Mouse (Mus musculus) liver, adult 2 months (tissue): Measurements from ENCODE around the gene Polr1e. TPM values are rescaled to one million over a fixed set of nuclear protein-coding genes. Genes with fewer than 3 reads are reported as not detected.
A peak's percentile ranks its signal among the peaks of the same experiment; 100 is the strongest.
"Not testable (repeated sequence)": the region's sequence is repeated elsewhere in the genome, so short reads cannot be mapped to it uniquely, and the experiment has no call there.

Source experiments
- DNase-seq: peaks from one replicate; pipeline ENCODE4 v3.0.0-alpha.2; 2011; ENCODE audit warnings: low read depth, low spot score; ENCODE audit errors: extremely low read depth
- H3K27ac ChIP-seq: fragments of 200-500 bp; replicated peaks from 2 replicates; pipeline ENCODE4 v1.5.1; 2012; ENCODE audit warnings: low read depth, mild to moderate bottlenecking, control low read depth, inconsistent platforms, low read length; ENCODE audit not compliant: insufficient read depth
- H3K27me3 ChIP-seq: fragments of 200-500 bp; 2 replicates; pipeline ENCODE4 v1.6.1; 2012; ENCODE audit warnings: mild to moderate bottlenecking, moderate library complexity, low read length, inconsistent platforms; ENCODE audit not compliant: control insufficient read depth, insufficient read depth
- H3K36me3 ChIP-seq: fragments of 200-500 bp; 2 replicates; pipeline ENCODE4 v1.6.1; 2012; ENCODE audit warnings: low read length, inconsistent platforms; ENCODE audit not compliant: control insufficient read depth, insufficient read depth
- H3K4me1 ChIP-seq: fragments of 200-500 bp; 2 replicates; pipeline ENCODE4 v1.6.1; 2011; ENCODE audit warnings: low read length; ENCODE audit not compliant: control insufficient read depth, insufficient read depth
- H3K4me3 ChIP-seq: fragments of 200-500 bp; 2 replicates; pipeline ENCODE4 v1.5.1; 2011; ENCODE audit warnings: low read depth, mild to moderate bottlenecking, control low read depth, low read length, moderate library complexity; ENCODE audit not compliant: insufficient read depth
- H3K79me2 ChIP-seq: fragments of 200-500 bp; 2 replicates; pipeline ENCODE4 v1.6.1; 2012; ENCODE audit warnings: inconsistent platforms, mild to moderate bottlenecking, low read length, moderate library complexity; ENCODE audit not compliant: control insufficient read depth, insufficient read depth
- H3K9ac ChIP-seq: fragments of 200-500 bp; 2 replicates; pipeline ENCODE4 v1.6.1; 2012; ENCODE audit warnings: low read depth, mild to moderate bottlenecking, control low read depth, inconsistent platforms, low read length
- CTCF ChIP-seq: fragments of 200-500 bp; IDR thresholded peaks from 2 replicates; pipeline ENCODE4 v1.5.1; 2011; ENCODE audit warnings: low read depth, low read length, control low read depth
- POLR2A ChIP-seq: fragments of 200-500 bp; IDR thresholded peaks from 2 replicates; pipeline ENCODE4 v1.6.1; 2011; ENCODE audit warnings: low read length, control low read depth; ENCODE audit not compliant: insufficient read depth; ENCODE audit errors: extremely low read depth
- WGBS: fragments of 180-500 bp; shearing (Covaris S2); methylation state at CpG from one replicate; pipeline ENCODE4 v1.1.7; 2018; 5-methylcytosine and 5-hydroxymethylcytosine counted together
- polyA plus RNA-seq: library from polyadenylated mRNA; depleted of rRNA; stranded (reverse); fragments of >200 nt; gene quantifications from 2 replicates; pipeline ENCODE4 v1.2.3, GENCODE M21; 2012
- total RNA-seq: library from RNA; depleted of rRNA; stranded (reverse); fragments of >200 nt; gene quantifications from 2 replicates; pipeline ENCODE4 v1.2.3, GENCODE M21; 2014

The Polr1e gene
- total and polyA plus RNA-seq, 2 experiments, result 2.6 to 3.5 TPM

GRCm38 (mm10) chr4:44981974-44982287 is 36.5 kb upstream of the Polr1e start:
- Histone ChIP-seq H3K27ac (peak overlapping the region; percentile 100), H3K79me2 (peaks cover 9% of the 10 kb centered on the region; the same call in 1 of the 2 replicates), H3K27me3 (no peaks in the 10 kb centered on the region), H3K4me1 (peaks cover 32% of the 10 kb centered on the region), H3K36me3 (peaks cover 23% of the 10 kb centered on the region), H3K9ac (peak overlapping the region; percentile 93), H3K4me3 (peak overlapping the region; percentile 74)
- DNase-seq, result peak; percentile 92
- TF ChIP-seq POLR2A (0 out of 2 replicates have a peak, but pooled peaks have one; percentile 17), CTCF (no peak)
- WGBS, result 9% methylated on average over 5 of the region's 5 CpGs

DNA sequence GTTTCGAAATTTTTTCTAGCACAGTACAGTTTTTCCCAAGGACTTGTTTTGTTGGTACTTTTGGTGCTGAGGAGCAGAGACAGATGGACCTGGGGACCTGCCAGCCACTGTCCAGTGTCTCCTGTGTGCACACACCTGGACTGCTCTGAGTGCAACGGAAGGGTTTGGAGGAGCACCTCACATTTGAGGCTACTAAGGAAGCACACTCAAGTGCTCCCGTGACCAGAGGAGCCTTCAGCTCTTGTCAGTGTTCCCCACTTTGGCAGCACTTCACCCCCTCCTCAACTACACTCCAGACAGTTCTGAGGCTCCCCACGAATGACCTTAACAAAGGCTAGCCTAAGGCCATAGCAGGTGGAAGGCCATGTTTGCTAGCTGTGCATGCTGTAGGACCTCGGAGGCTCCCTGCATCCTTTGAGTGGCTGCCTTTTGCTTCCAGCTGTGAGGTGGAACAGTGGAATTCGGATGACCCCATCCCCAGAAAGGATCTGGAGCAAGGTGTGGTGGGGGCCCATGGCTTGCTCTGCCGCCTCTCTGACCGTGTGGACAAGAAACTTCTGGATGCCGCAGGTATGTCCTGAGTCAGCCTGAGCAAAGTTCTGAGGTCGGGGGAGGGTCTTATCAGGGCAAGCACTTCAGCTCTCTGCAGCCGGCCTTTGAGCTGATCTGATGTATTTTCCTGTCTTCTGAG is 35.8 kb upstream of the Polr1e start:
- Histone ChIP-seq H3K9ac (peak overlapping the region; percentile 93), H3K79me2 (peaks cover 9% of the 10 kb centered on the region; the same call in 1 of the 2 replicates), H3K4me3 (peak overlapping the region; percentile 74), H3K27me3 (no peaks in the 10 kb centered on the region), H3K36me3 (peaks cover 28% of the 10 kb centered on the region), H3K27ac (peak overlapping the region; percentile 100), H3K4me1 (peaks cover 30% of the 10 kb centered on the region)
- WGBS, result 20% methylated on average over 11 of the region's 11 CpGs
- TF ChIP-seq POLR2A, result no peak
- no peak for TF ChIP-seq CTCF
- no peak for DNase-seq

- peak; percentile 86 for DNase-seq
- no peaks in the 10 kb centered on the region for H3K27me3 ChIP-seq
- no peak for TF ChIP-seq CTCF
- TF ChIP-seq POLR2A, result no peak
- peaks cover 33% of the 10 kb centered on the region for H3K36me3 ChIP-seq
- H3K4me3 ChIP-seq, result peak overlapping the region; percentile 74
- 26% methylated on average over 10 of the region's 10 CpGs for WGBS
- peak overlapping the region; percentile 93 for H3K9ac ChIP-seq
- H3K4me1 ChIP-seq, result peaks cover 28% of the 10 kb centered on the region
- H3K79me2 ChIP-seq, result peaks cover 9% of the 10 kb centered on the region; the same call in 1 of the 2 replicates
- peak overlapping the region; percentile 100 for H3K27ac ChIP-seq
Measured at GRCm38 (mm10) chr4:44983131-44983740, 35.1 kb upstream of the Polr1e start.

- TF ChIP-seq CTCF (no peak), POLR2A (no peak)
- H3K4me1 ChIP-seq, result no peaks in the 10 kb centered on the region
- no peak overlapping the region for H3K9ac ChIP-seq
- peaks cover 6% of the 10 kb centered on the region; the same call in 1 of the 2 replicates for H3K79me2 ChIP-seq
- no peaks in the 10 kb centered on the region for H3K27me3 ChIP-seq
- 82% methylated on average over 5 of the region's 5 CpGs for WGBS
- peaks cover 53% of the 10 kb centered on the region for H3K36me3 ChIP-seq
- H3K4me3 ChIP-seq, result no peak overlapping the region
- no peak for DNase-seq
- H3K27ac ChIP-seq, result no peak overlapping the region
Measured at GRCm38 (mm10) chr4:44990560-44990959, 27.8 kb upstream of the Polr1e start.

- not testable (repeated sequence) for H3K9ac ChIP-seq, H3K27ac ChIP-seq, H3K27me3 ChIP-seq, H3K4me3 ChIP-seq, H3K4me1 ChIP-seq, DNase-seq
- WGBS, result 60% methylated on average over 11 of the region's 11 CpGs
- Histone ChIP-seq H3K36me3 (peaks cover 37% of the 10 kb centered on the region), H3K79me2 (peaks cover 13% of the 10 kb centered on the region; the same call in 1 of the 2 replicates)
Measured at GRCm38 (mm10) chr4:44992330-44992729, 26.1 kb upstream of the Polr1e start.

- peaks cover 31% of the 10 kb centered on the region for H3K36me3 ChIP-seq
- not testable (repeated sequence) for H3K27me3 ChIP-seq, DNase-seq, H3K9ac ChIP-seq, H3K4me3 ChIP-seq, H3K27ac ChIP-seq, H3K4me1 ChIP-seq
- H3K79me2 ChIP-seq, result peaks cover 16% of the 10 kb centered on the region; the same call in 1 of the 2 replicates
- WGBS, result 68% methylated on average over 14 of the region's 14 CpGs
Measured at GRCm38 (mm10) chr4:44993179-44993578, 25.2 kb upstream of the Polr1e start.
